ENCODE assay signal across 8 mouse cellular contexts in the genomic region with DNA sequence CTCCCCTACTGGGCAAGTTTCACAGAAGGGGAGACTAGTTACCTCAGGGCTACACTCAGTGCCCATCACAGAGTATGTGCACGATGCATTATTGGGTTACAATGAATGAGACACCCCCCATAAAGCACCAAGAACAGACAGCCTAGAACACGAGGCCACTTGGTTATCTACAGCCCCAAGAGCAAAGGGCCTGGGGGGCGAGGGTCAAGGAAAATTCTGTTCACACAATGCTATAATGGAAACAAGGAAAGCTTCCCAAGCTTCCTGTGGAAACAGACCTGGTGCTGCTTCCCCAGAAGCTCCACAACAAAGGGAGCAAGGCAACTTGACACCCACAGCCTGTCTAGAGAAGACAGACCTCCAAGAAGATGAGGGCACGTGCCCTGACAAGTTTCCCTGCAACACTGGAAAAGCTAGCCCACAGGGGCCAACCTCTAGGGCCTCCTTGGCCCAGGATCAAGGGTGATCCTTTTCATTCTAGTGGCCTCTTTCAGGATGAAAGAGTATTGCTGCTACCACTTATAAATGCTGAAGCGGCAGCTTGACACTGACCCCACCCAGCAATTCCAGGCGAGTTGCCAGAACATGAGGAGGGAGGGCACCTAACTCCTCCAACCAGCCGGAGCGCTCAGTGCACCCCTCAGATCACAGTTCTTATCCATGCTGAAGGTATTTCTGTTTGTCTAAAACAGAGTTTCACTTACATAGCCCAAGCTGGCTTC. TPM values are rescaled to one million over a fixed set of nuclear protein-coding genes. Genes with fewer than 3 reads are reported as not detected.
A peak's percentile ranks its signal among the peaks of the same experiment; 100 is the strongest.
DNase-seq lines count a peak whose midpoint lies in the region; ATAC-seq and TF ChIP-seq lines count a peak whose summit lies in the region.

No protein-coding gene starts in this region.

- TF ChIP-seq EP300 in liver, embryonic 14.5 days (IDR thresholded peaks at IDR 0.05; ENCODE audit: low read depth): peak; percentile 41; the same call in 1 of the 2 replicates

- peak; percentile 73 for DNase-seq in c-Kit-positive CD71-positive TER-119-positive erythroid progenitor cells, embryonic 14.5 days (ENCODE audit: low spot score)
- DNase-seq in gastrocnemius, postnatal 14 days: peak; percentile 83
- peak; percentile 84 for DNase-seq in kidney, adult 18-20 months
- peak; percentile 58 to 62 (median 62) for DNase-seq in liver, embryonic 14.5 days (ENCODE audit: low read depth in 3 of 3, low spot score in 3 of 3)
- DNase-seq in skeletal muscle tissue, adult 2 months (ENCODE audit: low read depth, low spot score): peak; percentile 81
- no peak for DNase-seq in B cell, adult 2 months

- no peaks in the 10 kb centered on the region for H3K9me3 ChIP-seq in midbrain, embryonic 12.5 days
- H3K9me3 ChIP-seq in midbrain, embryonic 15.5 days: no peaks in the 10 kb centered on the region
- no peaks in the 10 kb centered on the region for H3K9me3 ChIP-seq in liver, embryonic 14.5 days (ENCODE audit: control insufficient read depth, low read length)

- no peak overlapping the region for H3K4me3 ChIP-seq in midbrain, embryonic 12.5 days
- H3K4me3 ChIP-seq in midbrain, embryonic 15.5 days: no peak overlapping the region
- H3K4me3 ChIP-seq in liver, embryonic 14.5 days (ENCODE audit: insufficient read depth in 1 of 2, low read depth in 2 of 2, low read length in 2 of 2): peak overlapping the region in 1 of 2 experiments; percentile 50; a peak in 2 of 4 replicates

- no peak overlapping the region for H3K9ac ChIP-seq in midbrain, embryonic 12.5 days (replicated peaks)
- no peak overlapping the region for H3K9ac ChIP-seq in midbrain, embryonic 15.5 days
- peak overlapping the region; percentile 77 for H3K9ac ChIP-seq in liver, embryonic 14.5 days (replicated peaks)

- no peak overlapping the region for H3K4me2 ChIP-seq in midbrain, embryonic 12.5 days (replicated peaks)
- H3K4me2 ChIP-seq in midbrain, embryonic 15.5 days: no peak overlapping the region
- H3K4me2 ChIP-seq in liver, embryonic 14.5 days (ENCODE audit: low read depth): peak overlapping the region; percentile 87

- no peaks in the 10 kb centered on the region for H3K27me3 ChIP-seq in midbrain, embryonic 12.5 days
- H3K27me3 ChIP-seq in midbrain, embryonic 15.5 days (replicated peaks): no peaks in the 10 kb centered on the region
- no peaks in the 10 kb centered on the region for H3K27me3 ChIP-seq in liver, embryonic 14.5 days (ENCODE audit: control insufficient read depth, insufficient read depth, low read length)

- no peak for ATAC-seq in midbrain, embryonic 12.5 days (ENCODE audit: low FRiP score, low read depth)
- ATAC-seq in midbrain, embryonic 15.5 days (replicated peaks): no peak
- ATAC-seq in liver, embryonic 14.5 days (ENCODE audit: insufficient read depth): peak; percentile 22; the same call in 1 of the 2 replicates

- intact Hi-C loops in gastrocnemius, postnatal 14 days (cut with DNase I; ENCODE audit: low total_unique reads): no loop called here

- H3K27ac ChIP-seq in midbrain, embryonic 12.5 days (replicated peaks): 0 out of 2 replicates have a peak overlapping the region, but pooled peaks have one; percentile 20
- no peak overlapping the region for H3K27ac ChIP-seq in midbrain, embryonic 15.5 days
- H3K27ac ChIP-seq in liver, embryonic 14.5 days: peak overlapping the region; percentile 99

- no peak for TF ChIP-seq CTCF in liver, embryonic 14.5 days (IDR thresholded peaks at IDR 0.05; ENCODE audit: low read depth)

- 0 out of 2 replicates have a peak, but pooled peaks cover 10% of the 10 kb centered on the region for H3K36me3 ChIP-seq in midbrain, embryonic 12.5 days
- no peaks in the 10 kb centered on the region for H3K36me3 ChIP-seq in midbrain, embryonic 15.5 days (replicated peaks)
- H3K36me3 ChIP-seq in liver, embryonic 14.5 days (replicated peaks; ENCODE audit: control insufficient read depth, insufficient read depth, low read depth): peaks cover 71% of the 10 kb centered on the region

- WGBS in midbrain, embryonic 12.5 days: 77% methylated on average over 8 of the region's 8 CpGs
- 55% methylated on average over 8 of the region's 8 CpGs for WGBS in midbrain, embryonic 15.5 days
- WGBS in liver, embryonic 14.5 days (ENCODE audit: insufficient replicate concordance): 30% methylated on average over 8 of the region's 8 CpGs

- peaks cover 6% of the 10 kb centered on the region; the same call in 1 of the 2 replicates for H3K4me1 ChIP-seq in midbrain, embryonic 12.5 days
- H3K4me1 ChIP-seq in midbrain, embryonic 15.5 days: peaks cover 7% of the 10 kb centered on the region; the same call in 1 of the 2 replicates
- H3K4me1 ChIP-seq in liver, embryonic 14.5 days (replicated peaks; ENCODE audit: control insufficient read depth in 2 of 2, insufficient read depth in 2 of 2, low read length in 1 of 2): peaks cover 73 to 78% of the 10 kb centered on the region in 2 experiments

RNA-seq across cellular contexts. Expression of a gene that starts 27.9 kb away (rescaled TPM):
- polyA plus RNA-seq in midbrain, embryonic 12.5 days (2016; fragmentation: Nextera tagmentation; extraction: Ambion mirVana): 15.0 and 15.1 TPM in 2 replicates
- 11.8 and 13.6 TPM in 2 replicates for polyA plus RNA-seq in midbrain, embryonic 15.5 days (2015; fragmentation: Nextera tagmentation; extraction: Ambion mirVana)
- total RNA-seq in gastrocnemius, postnatal 14 days (2021): 10 to 100 TPM; 20.1 to 20.2 TPM
- polyA plus RNA-seq in liver, embryonic 14.5 days (2012; rRNA removed): 57.2 and 60.6 TPM in 2 replicates
- 37.0 and 42.0 TPM in 2 replicates for polyA plus RNA-seq in liver, embryonic 14.5 days (2014; fragmentation: Nextera tagmentation; extraction: Ambion mirVana)

RNA-seq across cellular contexts. Expression of a gene that starts 28.3 kb away (rescaled TPM):
- 0.22 and 0.63 TPM in 2 replicates for polyA plus RNA-seq in midbrain, embryonic 12.5 days (2016; fragmentation: Nextera tagmentation; extraction: Ambion mirVana)
- polyA plus RNA-seq in midbrain, embryonic 15.5 days (2015; fragmentation: Nextera tagmentation; extraction: Ambion mirVana): 0.64 and 1.0 TPM in 2 replicates
- not detected for total RNA-seq in gastrocnemius, postnatal 14 days (2021)
- 0.04 and 0.06 TPM in 2 replicates for polyA plus RNA-seq in liver, embryonic 14.5 days (2012; rRNA removed)
- 0.06 TPM in 1 of 2 replicates, not detected in the other for polyA plus RNA-seq in liver, embryonic 14.5 days (2014; fragmentation: Nextera tagmentation; extraction: Ambion mirVana)

RNA-seq across cellular contexts. Expression of a gene that starts 40.8 kb away (rescaled TPM):
- polyA plus RNA-seq in midbrain, embryonic 12.5 days (2016; fragmentation: Nextera tagmentation; extraction: Ambion mirVana): 52.9 and 58.8 TPM in 2 replicates
- polyA plus RNA-seq in midbrain, embryonic 15.5 days (2015; fragmentation: Nextera tagmentation; extraction: Ambion mirVana): 90.3 and 100 TPM in 2 replicates
- total RNA-seq in gastrocnemius, postnatal 14 days (2021): 1 to 10 TPM; 7.8 to 7.9 TPM
- 0.84 and 0.93 TPM in 2 replicates for polyA plus RNA-seq in liver, embryonic 14.5 days (2012; rRNA removed)
- polyA plus RNA-seq in liver, embryonic 14.5 days (2014; fragmentation: Nextera tagmentation; extraction: Ambion mirVana): 1.1 and 1.8 TPM in 2 replicates

RNA-seq across cellular contexts. Expression of a gene that starts 53.8 kb away (rescaled TPM):
- 66.3 and 67.0 TPM in 2 replicates for polyA plus RNA-seq in midbrain, embryonic 12.5 days (2016; fragmentation: Nextera tagmentation; extraction: Ambion mirVana)
- 55.2 and 58.7 TPM in 2 replicates for polyA plus RNA-seq in midbrain, embryonic 15.5 days (2015; fragmentation: Nextera tagmentation; extraction: Ambion mirVana)
- 1 to 10 TPM; 1.9 to 3.9 TPM for total RNA-seq in gastrocnemius, postnatal 14 days (2021)
- polyA plus RNA-seq in liver, embryonic 14.5 days (2012; rRNA removed): 24.6 and 25.4 TPM in 2 replicates
- polyA plus RNA-seq in liver, embryonic 14.5 days (2014; fragmentation: Nextera tagmentation; extraction: Ambion mirVana): 15.0 and 18.2 TPM in 2 replicates

RNA-seq across cellular contexts. Expression of a gene that starts 55.7 kb away (rescaled TPM):
- polyA plus RNA-seq in midbrain, embryonic 12.5 days (2016; fragmentation: Nextera tagmentation; extraction: Ambion mirVana): 76.7 and 78.6 TPM in 2 replicates
- 56.2 and 58.6 TPM in 2 replicates for polyA plus RNA-seq in midbrain, embryonic 15.5 days (2015; fragmentation: Nextera tagmentation; extraction: Ambion mirVana)
- 10 to 100 TPM; 19.6 to 22.7 TPM for total RNA-seq in gastrocnemius, postnatal 14 days (2021)
- polyA plus RNA-seq in liver, embryonic 14.5 days (2012; rRNA removed): 26.2 TPM in 2 replicates
- 25.5 and 29.5 TPM in 2 replicates for polyA plus RNA-seq in liver, embryonic 14.5 days (2014; fragmentation: Nextera tagmentation; extraction: Ambion mirVana)

Comparison
In these comparisons a context has a peak if more than half of its experiments do, and no peak if none do; other contexts are left out.
1. DNase-seq: peak in c-Kit-positive CD71-positive TER-119-positive erythroid progenitor cells, embryonic 14.5 days (single experiment), gastrocnemius, postnatal 14 days (single experiment), kidney, adult 18-20 months (single experiment), liver, embryonic 14.5 days (3 of 3) and skeletal muscle tissue, adult 2 months (single experiment); none in B cell, adult 2 months (0 of 2).
2. RNA of a gene that starts 40.8 kb away (polyA plus RNA-seq): 90.3 to 100 TPM in midbrain, embryonic 15.5 days and 52.9 to 58.8 TPM in midbrain, embryonic 12.5 days; 0.84 to 1.8 TPM in liver, embryonic 14.5 days; every median in the first group is over 10 times any median in the second.